Mouse (Mus musculus) bone marrow macrophage, adult 2 months (primary cell): ENCODE data around the gene Myh9. TPM values are rescaled to one million over a fixed set of nuclear protein-coding genes. Genes with fewer than 3 reads are reported as not detected.

Source experiments
- H3K27ac ChIP-seq: 2 replicates; pipeline ENCODE4 v1.5.1; 2012; ENCODE audit warnings: low read depth, low read length; ENCODE audit not compliant: insufficient read depth
- H3K4me1 ChIP-seq: 2 replicates; pipeline ENCODE4 v1.6.1; 2012; ENCODE audit warnings: low read length; ENCODE audit not compliant: control insufficient read depth, insufficient read depth
- H3K4me3 ChIP-seq: 2 replicates; pipeline ENCODE4 v1.5.1; 2012; ENCODE audit warnings: mild to moderate bottlenecking, low read length, moderate library complexity; ENCODE audit not compliant: insufficient read depth
- CTCF ChIP-seq: IDR thresholded peaks from 2 replicates; pipeline ENCODE4 v1.5.1; 2012; ENCODE audit warnings: low read depth, mild to moderate bottlenecking, low read length, moderate library complexity
- POLR2A ChIP-seq: IDR thresholded peaks from 2 replicates; pipeline ENCODE4 v1.6.1; 2012; ENCODE audit warnings: mild to moderate bottlenecking, low read depth, low read length, borderline replicate concordance
- polyA plus RNA-seq: library from polyadenylated mRNA; stranded (reverse); fragments of >200 nt; gene quantifications from 2 replicates; pipeline ENCODE4 v1.2.4, GENCODE M21; 2012; ENCODE audit not compliant: missing spikeins, insufficient read depth, insufficient read length

The Myh9 gene
- polyA plus RNA-seq, 1 experiment, result 194 TPM

DNA sequence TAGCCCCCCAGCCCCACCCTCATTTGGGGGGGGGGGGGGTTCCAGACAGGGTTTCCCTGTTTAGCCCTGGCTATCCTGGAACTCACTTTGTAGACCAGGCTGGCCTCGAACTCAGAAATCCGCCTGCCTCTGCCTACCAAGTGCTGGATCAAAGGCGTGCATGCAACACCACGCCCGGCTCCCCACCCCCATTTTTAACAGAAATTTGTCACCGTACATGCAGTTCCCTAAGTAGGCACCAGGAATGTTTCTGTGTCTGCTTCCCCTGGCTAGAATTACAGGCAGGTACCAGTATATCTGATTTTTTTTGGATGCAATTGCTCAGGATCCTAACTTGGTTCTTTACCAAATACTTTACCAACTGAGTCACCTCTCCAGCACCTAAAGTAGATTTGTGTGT, 13.1 kb downstream of the Myh9 start:
- H3K27ac ChIP-seq, result no peak overlapping the region
- H3K4me3 ChIP-seq, result no peak overlapping the region
- TF ChIP-seq CTCF (no peak), POLR2A (no peak)
- peaks cover 62% of the 10 kb centered on the region for H3K4me1 ChIP-seq

DNA sequence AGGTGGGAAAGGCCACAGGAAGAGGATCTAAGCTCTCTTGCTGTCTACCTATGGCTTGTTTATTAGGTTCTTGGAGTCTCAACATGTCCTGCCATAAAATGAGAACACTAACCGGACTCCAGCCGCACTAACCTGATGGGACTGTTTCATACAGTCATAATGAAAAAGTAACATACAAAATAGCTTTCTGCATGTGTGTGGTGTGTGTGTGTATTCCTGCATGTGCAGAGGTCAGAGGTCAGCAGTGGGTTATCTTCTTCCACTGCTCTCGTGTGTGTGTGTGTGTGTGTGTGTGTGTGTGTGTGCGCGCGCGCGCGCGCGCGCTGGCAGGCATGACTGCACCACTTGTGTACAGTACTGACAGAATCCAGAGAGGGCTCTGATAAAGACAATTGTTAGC, 13.7 kb downstream of the Myh9 start:
- no peak overlapping the region; the same call in 1 of the 2 replicates for H3K27ac ChIP-seq

GRCm38 (mm10) chr15:77827794-77828193, 14.2 kb downstream of the Myh9 start:
- Histone ChIP-seq H3K4me3 (no peak overlapping the region), H3K4me1 (peaks cover 62% of the 10 kb centered on the region), H3K27ac (no peak overlapping the region)
- TF ChIP-seq POLR2A (no peak), CTCF (no peak)

More for the DNA sequence above, 13.7 kb downstream of the Myh9 start:
- TF ChIP-seq CTCF (no peak), POLR2A (no peak)
- H3K4me3 ChIP-seq, result no peak overlapping the region
- peaks cover 62% of the 10 kb centered on the region for H3K4me1 ChIP-seq

DNA sequence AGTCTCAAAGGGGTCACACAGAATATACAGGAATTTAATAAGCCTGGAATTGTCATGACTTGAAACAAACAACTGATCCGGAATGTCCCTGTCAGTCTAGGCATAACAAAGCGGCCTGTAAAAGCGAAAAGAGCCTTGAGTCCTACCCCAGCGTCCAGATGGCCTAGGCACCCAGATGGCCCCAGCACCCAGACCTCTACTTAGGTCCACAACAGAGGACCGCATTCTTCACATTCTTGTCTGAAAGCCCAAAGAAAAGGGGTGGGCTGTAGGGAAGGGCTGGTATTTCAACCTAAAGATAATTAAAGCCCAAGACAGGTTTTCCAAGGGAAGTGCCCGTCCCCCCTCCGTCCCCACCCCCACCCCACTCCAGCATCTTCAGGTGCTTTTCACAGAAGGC, 14.6 kb downstream of the Myh9 start:
- Histone ChIP-seq H3K4me3 (no peak overlapping the region), H3K27ac (no peak overlapping the region), H3K4me1 (peaks cover 63% of the 10 kb centered on the region)
- TF ChIP-seq CTCF (no peak), POLR2A (no peak)

- TF ChIP-seq POLR2A (no peak), CTCF (no peak)
- Histone ChIP-seq H3K4me1 (peaks cover 64% of the 10 kb centered on the region), H3K4me3 (no peak overlapping the region), H3K27ac (no peak overlapping the region)
Observed at GRCm38 (mm10) chr15:77825382-77825781, 16.6 kb downstream of the Myh9 start.

DNA sequence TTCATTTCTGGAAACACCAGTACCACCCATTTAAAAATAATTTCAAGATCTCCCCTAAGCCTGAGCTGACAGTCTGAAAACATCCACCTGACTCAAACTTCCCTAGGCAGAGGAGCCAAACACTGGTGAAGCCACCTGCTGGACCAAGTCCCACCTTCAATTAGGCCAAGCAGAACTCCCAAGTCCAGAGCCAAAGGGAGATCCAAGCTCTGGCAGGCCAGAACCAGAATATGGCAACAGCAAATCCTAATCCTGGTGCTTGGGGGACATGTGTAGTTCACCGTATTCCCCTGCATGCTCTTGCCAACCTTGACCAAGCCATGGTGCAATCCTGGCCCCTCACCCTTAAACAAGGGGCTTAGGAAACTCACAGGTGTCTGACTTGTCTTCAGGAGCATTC, 17.7 kb downstream of the Myh9 start:
- Histone ChIP-seq H3K4me1 (peaks cover 59% of the 10 kb centered on the region), H3K4me3 (no peak overlapping the region), H3K27ac (no peak overlapping the region)
- no peak for TF ChIP-seq POLR2A
- no peak for TF ChIP-seq CTCF

DNA sequence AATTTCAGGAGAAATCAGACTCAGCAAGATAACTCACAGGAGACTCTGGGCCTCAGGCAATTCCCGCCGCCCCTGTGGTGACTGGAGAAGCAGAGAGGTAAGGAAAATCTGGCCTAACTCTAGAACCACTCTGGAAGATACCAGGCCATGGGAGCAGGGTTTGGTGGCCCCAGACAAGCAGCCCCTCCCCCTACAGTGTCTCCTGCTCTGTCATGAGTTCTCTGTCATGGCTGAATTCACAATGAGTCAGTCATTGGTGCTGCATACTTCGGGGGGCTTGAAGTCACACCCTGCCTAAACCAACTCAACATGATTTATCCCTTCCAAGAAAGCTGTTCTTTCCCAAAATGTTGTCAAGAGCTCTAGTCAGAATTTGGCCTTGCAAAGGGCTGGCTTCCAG, 18.3 kb downstream of the Myh9 start:
- TF ChIP-seq POLR2A (no peak), CTCF (no peak)
- peaks cover 64% of the 10 kb centered on the region for H3K4me1 ChIP-seq
- no peak overlapping the region for H3K27ac ChIP-seq
- H3K4me3 ChIP-seq, result no peak overlapping the region

DNA sequence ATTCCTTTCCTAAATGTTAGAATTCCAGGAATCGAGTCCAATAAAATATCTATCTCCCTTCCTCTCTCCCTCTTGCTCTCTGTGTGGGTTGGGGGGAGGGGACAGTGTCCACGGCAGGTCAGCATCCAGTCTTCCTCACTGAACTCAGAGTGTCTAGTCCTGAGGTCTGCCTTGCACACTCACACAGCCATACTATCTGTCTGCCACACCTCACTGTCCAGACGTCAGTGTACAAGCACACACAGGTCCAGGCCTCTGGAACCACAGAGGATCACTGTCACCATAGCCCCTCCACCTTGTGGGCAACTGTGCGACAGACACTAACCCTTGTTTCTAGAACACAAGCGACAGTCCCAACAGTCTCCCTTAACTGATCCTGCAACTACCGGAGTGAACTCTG, 18.8 kb downstream of the Myh9 start:
- no peak for TF ChIP-seq CTCF
- no peak for TF ChIP-seq POLR2A
- H3K27ac ChIP-seq, result peak overlapping the region; percentile 13; the same call in 1 of the 2 replicates
- H3K4me1 ChIP-seq, result peaks cover 66% of the 10 kb centered on the region
- no peak overlapping the region for H3K4me3 ChIP-seq

- Histone ChIP-seq H3K27ac (peak overlapping the region; percentile 9), H3K4me3 (no peak overlapping the region), H3K4me1 (peaks cover 66% of the 10 kb centered on the region)
Observed at GRCm38 (mm10) chr15:77822671-77823070, 19.3 kb downstream of the Myh9 start.

DNA sequence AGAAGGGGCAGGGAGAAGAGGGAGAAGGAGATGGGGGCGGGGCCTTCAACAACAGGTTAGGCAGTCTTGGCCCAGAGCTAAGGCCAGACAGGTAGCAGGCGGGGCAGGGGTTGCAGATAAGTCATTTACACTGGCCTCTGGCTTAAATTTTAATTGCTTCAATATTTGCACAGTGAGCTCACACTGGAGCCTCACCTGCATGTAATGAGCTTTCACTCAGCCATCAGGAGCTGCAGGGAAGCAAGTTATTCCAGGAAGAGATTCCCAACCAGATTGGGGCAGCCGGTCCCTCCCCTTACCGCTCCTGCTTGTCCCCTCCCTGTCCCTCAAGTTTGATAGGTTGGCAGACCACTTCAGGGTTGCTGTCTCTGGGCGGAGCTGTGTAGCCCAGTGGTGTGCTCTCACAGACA, 19.9 kb downstream of the Myh9 start:
- Histone ChIP-seq H3K4me3 (no peak overlapping the region), H3K27ac (no peak overlapping the region), H3K4me1 (peaks cover 71% of the 10 kb centered on the region)
- no peak for TF ChIP-seq POLR2A

More at GRCm38 (mm10) chr15:77822671-77823070, 19.3 kb downstream of the Myh9 start:
- no peak for TF ChIP-seq POLR2A
- no peak for TF ChIP-seq CTCF

DNA sequence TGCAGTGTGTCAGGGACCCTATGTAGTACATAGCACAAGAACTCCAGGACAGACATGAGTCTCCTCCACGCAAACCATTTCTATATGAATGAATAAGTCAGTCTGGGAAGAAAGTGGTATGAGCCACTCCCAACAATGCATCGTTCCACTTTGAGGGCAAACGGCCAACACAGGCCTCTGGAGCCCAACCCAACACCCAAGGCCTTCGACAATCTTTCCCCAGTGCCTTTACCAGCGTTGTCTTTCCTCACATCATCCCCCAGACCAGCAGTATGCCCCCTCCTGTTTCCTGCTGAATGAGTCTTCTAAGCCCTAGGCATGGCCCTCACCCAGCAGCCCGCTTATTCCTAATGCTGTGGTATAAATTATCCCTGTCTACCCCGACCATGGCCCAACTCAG, 20.6 kb downstream of the Myh9 start:
- Histone ChIP-seq H3K4me3 (no peak overlapping the region), H3K27ac (no peak overlapping the region), H3K4me1 (peaks cover 77% of the 10 kb centered on the region)
- TF ChIP-seq CTCF (no peak), POLR2A (no peak)
